ENCODE assay signal across 8 mouse cellular contexts in genomic region chr9:60998086-60998785, GRCm38 (mm10).
DNase-seq lines count a peak whose midpoint lies in the region; ATAC-seq lines count a peak whose summit lies in the region.

No protein-coding gene starts in this region.

- no peaks in the 10 kb centered on the region for H3K9me3 ChIP-seq in heart, embryonic 11.5 days (replicated peaks; ENCODE audit: control insufficient read depth, low read length)

- H3K4me1 ChIP-seq in heart, embryonic 11.5 days (ENCODE audit: control insufficient read depth, insufficient read depth, low read length): peaks cover 5% of the 10 kb centered on the region
- no peaks in the 10 kb centered on the region for H3K4me1 ChIP-seq in brown adipose tissue, adult 24 weeks (ENCODE audit: control insufficient read depth, insufficient read depth, insufficient read length, low read length)

- no peak for ATAC-seq in heart, embryonic 11.5 days (replicated peaks; ENCODE audit: insufficient number of reproducible peaks, low FRiP score, low TSS enrichment)

- peak; percentile 19 for DNase-seq in heart, adult 8-10 months (ENCODE audit: low spot score)
- peak; percentile 85 for DNase-seq in CD4-positive helper T cell, adult 2 months (ENCODE audit: low read depth, low spot score)
- DNase-seq in lung, postnatal 36 days: peak; percentile 67
- peak; percentile 41 to 48 for DNase-seq in thymus, adult 18-20 months
- DNase-seq in ovary, postnatal 36 days (ENCODE audit: low spot score): no peak
- DNase-seq in adrenal gland, adult (ENCODE audit: inconsistent age in 2 of 2, low spot score in 1 of 2): no peak

- H3K4me2 ChIP-seq in heart, embryonic 11.5 days: no peak overlapping the region

- H3K4me3 ChIP-seq in heart, embryonic 11.5 days (ENCODE audit: low read depth, low read length): no peak overlapping the region
- H3K4me3 ChIP-seq in brown adipose tissue, adult 24 weeks (ENCODE audit: insufficient read depth, low read depth, low read length): no peak overlapping the region

- no peaks in the 10 kb centered on the region for H3K36me3 ChIP-seq in heart, embryonic 11.5 days (ENCODE audit: control insufficient read depth, insufficient read depth, low read length)

- no peak overlapping the region for H3K27ac ChIP-seq in heart, embryonic 11.5 days (ENCODE audit: low read depth, low read length)
- H3K27ac ChIP-seq in brown adipose tissue, adult 24 weeks (replicated peaks; ENCODE audit: low read depth, low read length): 0 out of 2 replicates have a peak overlapping the region, but pooled peaks have one; percentile 27

- H3K9ac ChIP-seq in heart, embryonic 11.5 days (ENCODE audit: low read depth, low read length): no peak overlapping the region

- WGBS in heart, embryonic 11.5 days (ENCODE audit: insufficient replicate concordance): 75% methylated on average over 3 of the region's 3 CpGs

- H3K27me3 ChIP-seq in heart, embryonic 11.5 days (ENCODE audit: control insufficient read depth, insufficient read depth, low read length): peaks cover 5% of the 10 kb centered on the region; the same call in 1 of the 2 replicates

Comparison
In these comparisons a context has a peak if more than half of its experiments do, and no peak if none do; other contexts are left out.
1. DNase-seq: peak in heart, adult 8-10 months (single experiment), CD4-positive helper T cell, adult 2 months (single experiment), lung, postnatal 36 days (single experiment) and thymus, adult 18-20 months (2 of 2); none in ovary, postnatal 36 days (single experiment) and adrenal gland, adult (0 of 2).